Mouse (Mus musculus) forebrain, embryonic 15.5 days (tissue): ENCODE measurements at regions not wholly inside any gene's neighbourhood (a gene's known extent, or its start where the extent isn't known, plus 50 kb on each side); places are given as distances from the start of the nearest gene placed in this dataset.

Experiments
- ATAC-seq: fragments of 200-750 bp; cut with Nextera tagmentation; replicated peaks from 2 replicates; pipeline ENCODE4 v1.8.0; 2017; ENCODE audit warnings: mild to moderate bottlenecking, moderate TSS enrichment, moderate library complexity
- H3K27ac ChIP-seq: fragments of 300-500 bp; sonication (generic); replicated peaks from 2 replicates; pipeline ENCODE4 v1.5.1; 2015; ENCODE audit warnings: mild to moderate bottlenecking, inconsistent platforms
- H3K27me3 ChIP-seq: fragments of 300-500 bp; sonication (generic); 2 replicates; pipeline ENCODE4 v1.6.1; 2015; ENCODE audit warnings: inconsistent platforms
- H3K36me3 ChIP-seq: fragments of 300-500 bp; sonication (generic); 2 replicates; pipeline ENCODE4 v1.6.1; 2015; ENCODE audit warnings: mild to moderate bottlenecking, inconsistent platforms
- H3K4me1 ChIP-seq: fragments of 300-500 bp; sonication (generic); 2 replicates; pipeline ENCODE4 v1.6.1; 2015; ENCODE audit warnings: inconsistent platforms
- H3K4me2 ChIP-seq: fragments of 300-500 bp; sonication (generic); replicated peaks from 2 replicates; pipeline ENCODE4 v1.6.1; 2015; ENCODE audit warnings: mild to moderate bottlenecking, inconsistent platforms
- H3K4me3 ChIP-seq: fragments of 300-500 bp; sonication (generic); 2 replicates; pipeline ENCODE4 v1.5.1; 2015; ENCODE audit warnings: mild to moderate bottlenecking, inconsistent platforms
- H3K9ac ChIP-seq: fragments of 300-500 bp; sonication (generic); replicated peaks from 2 replicates; pipeline ENCODE4 v1.6.1; 2015; ENCODE audit warnings: mild to moderate bottlenecking, inconsistent platforms
- H3K9me3 ChIP-seq: fragments of 300-500 bp; sonication (generic); 2 replicates; pipeline ENCODE4 v1.6.1; 2016; ENCODE audit warnings: inconsistent platforms
- WGBS: fragments of 180-500 bp; shearing (Covaris S2); methylation state at CpG from one replicate; pipeline ENCODE4 v1.1.7; 2015; ENCODE audit warnings: mixed read lengths; 5-methylcytosine and 5-hydroxymethylcytosine counted together

DNA sequence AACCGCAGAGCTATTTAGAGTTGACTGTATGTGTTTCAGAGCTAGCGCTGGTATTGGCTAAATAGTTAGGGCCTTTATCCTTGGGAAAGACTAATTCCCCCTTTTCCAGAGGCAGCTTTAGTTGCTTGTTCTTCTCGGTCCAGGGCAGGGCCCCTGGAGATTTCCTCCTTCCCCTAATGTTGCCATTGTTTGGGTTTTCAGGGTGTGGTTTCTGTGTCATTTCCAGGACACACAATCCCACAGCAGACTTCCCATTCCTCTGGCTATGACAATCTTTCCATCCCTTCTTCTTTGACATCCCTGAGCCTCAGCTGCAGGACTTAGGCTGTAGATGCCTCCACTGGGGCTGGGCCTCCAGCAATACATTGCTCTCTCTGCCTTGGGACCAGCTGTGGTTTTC, 87.2 kb upstream of the Arhgap24 start:
- Histone ChIP-seq H3K4me3 (no peak overlapping the region), H3K4me2 (no peak overlapping the region), H3K27ac (no peak overlapping the region), H3K4me1 (no peaks in the 10 kb centered on the region), H3K36me3 (no peaks in the 10 kb centered on the region), H3K27me3 (no peaks in the 10 kb centered on the region), H3K9ac (no peak overlapping the region), H3K9me3 (no peaks in the 10 kb centered on the region)
- WGBS, result 84% methylated on average over 3 of the region's 3 CpGs
- ATAC-seq, result no peak

- H3K4me2 ChIP-seq, result no peak overlapping the region
- no peak overlapping the region for H3K4me3 ChIP-seq
- H3K9ac ChIP-seq, result no peak overlapping the region
- 36% methylated on average over 11 of the region's 11 CpGs for WGBS
- ATAC-seq, result no peak
- no peaks in the 10 kb centered on the region for H3K36me3 ChIP-seq
- no peaks in the 10 kb centered on the region for H3K27me3 ChIP-seq
- H3K27ac ChIP-seq, result no peak overlapping the region
- H3K4me1 ChIP-seq, result no peaks in the 10 kb centered on the region
- H3K9me3 ChIP-seq, result no peaks in the 10 kb centered on the region
Observed at GRCm38 (mm10) chr5:102395608-102396146, 85.5 kb upstream of the Arhgap24 start.

DNA sequence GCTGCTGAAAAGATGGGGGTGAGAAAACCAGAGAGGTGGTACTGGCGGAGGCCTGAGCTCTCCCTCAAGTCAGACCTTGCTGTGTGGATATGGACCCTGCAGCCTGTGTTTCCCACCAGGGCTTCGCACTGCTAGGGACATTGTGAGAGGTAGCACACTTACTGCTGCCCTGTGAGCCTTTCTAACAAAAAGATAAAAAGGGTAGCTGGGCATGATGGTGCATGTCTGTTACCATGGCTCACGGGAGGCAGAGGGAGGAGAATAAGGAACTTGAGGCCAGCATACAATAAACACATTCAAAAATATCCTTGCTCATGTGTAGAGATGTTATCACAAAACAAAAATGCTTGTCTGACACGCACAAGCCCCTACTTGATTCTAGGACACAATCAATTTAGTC, 82.2 kb upstream of the Arhgap24 start:
- no peaks in the 10 kb centered on the region for H3K36me3 ChIP-seq
- no peak for ATAC-seq
- no peak overlapping the region for H3K27ac ChIP-seq
- no peak overlapping the region for H3K9ac ChIP-seq
- no peaks in the 10 kb centered on the region for H3K9me3 ChIP-seq
- no peaks in the 10 kb centered on the region for H3K4me1 ChIP-seq
- 78% methylated on average over 4 of the region's 4 CpGs for WGBS
- no peak overlapping the region for H3K4me3 ChIP-seq
- no peaks in the 10 kb centered on the region for H3K27me3 ChIP-seq
- H3K4me2 ChIP-seq, result no peak overlapping the region

DNA sequence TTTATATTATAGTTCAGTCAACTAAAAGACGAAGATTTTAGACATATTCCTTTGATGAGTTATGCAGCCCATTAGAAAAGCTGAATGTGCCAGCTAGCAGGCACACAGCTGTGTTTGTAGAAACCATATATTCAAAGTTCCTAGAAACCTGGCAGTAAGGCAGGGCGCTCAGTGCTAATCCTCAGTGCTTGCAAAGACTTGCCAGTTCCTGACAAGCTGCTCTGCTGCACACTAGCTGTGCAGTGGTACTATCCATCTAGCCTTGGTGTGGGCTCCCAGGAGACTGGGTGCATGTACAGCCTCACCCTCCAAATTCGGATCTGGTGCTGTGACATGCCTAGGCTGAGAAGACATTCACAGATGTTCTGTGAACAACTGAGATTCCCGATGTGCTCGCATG, 63.5 kb upstream of the Arhgap24 start:
- Histone ChIP-seq H3K27me3 (no peaks in the 10 kb centered on the region), H3K4me1 (no peaks in the 10 kb centered on the region), H3K27ac (no peak overlapping the region), H3K4me3 (no peak overlapping the region), H3K9ac (no peak overlapping the region), H3K36me3 (no peaks in the 10 kb centered on the region), H3K9me3 (no peaks in the 10 kb centered on the region), H3K4me2 (no peak overlapping the region)
- ATAC-seq, result peak; percentile 63; the same call in 1 of the 2 replicates
- WGBS, result 69% methylated on average over 5 of the region's 5 CpGs

GRCm38 (mm10) chr5:102419089-102419488, 62.1 kb upstream of the Arhgap24 start:
- Histone ChIP-seq H3K9ac (no peak overlapping the region), H3K4me3 (no peak overlapping the region), H3K9me3 (no peaks in the 10 kb centered on the region), H3K4me2 (no peak overlapping the region), H3K4me1 (no peaks in the 10 kb centered on the region), H3K27me3 (no peaks in the 10 kb centered on the region), H3K36me3 (no peaks in the 10 kb centered on the region), H3K27ac (no peak overlapping the region)
- WGBS, result 20% methylated on average over 1 of the region's 1 CpGs
- ATAC-seq, result no peak

DNA sequence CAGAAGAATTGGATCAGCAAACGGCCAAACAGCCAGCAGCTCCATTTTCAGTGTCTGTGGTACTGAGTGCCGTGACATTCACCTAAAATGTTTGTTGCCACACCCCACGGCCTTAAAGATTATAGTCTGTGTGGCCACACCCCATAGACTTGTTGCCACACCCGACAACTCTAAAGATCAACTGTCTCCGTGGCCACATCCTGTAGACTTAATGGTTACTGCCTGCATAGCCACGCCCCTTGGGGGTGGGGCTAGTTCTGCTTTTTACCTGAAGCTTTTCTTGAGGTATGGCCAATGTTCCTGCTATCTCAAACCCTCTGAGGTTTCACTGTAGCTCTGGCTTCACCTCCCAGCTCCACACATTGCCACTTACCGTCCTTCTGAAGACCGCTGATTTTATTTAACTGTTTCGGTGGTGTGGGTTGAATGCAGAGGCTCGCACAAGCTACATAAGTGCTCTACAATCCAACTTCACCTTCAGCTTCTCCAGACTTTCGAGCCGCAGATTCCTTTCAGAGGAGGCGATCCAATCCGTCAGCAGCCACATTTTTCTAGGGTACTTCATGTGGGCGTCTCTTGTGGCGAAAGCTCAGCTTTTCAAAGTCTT, 56.5 kb upstream of the Arhgap24 start:
- H3K27me3 ChIP-seq, result no peaks in the 10 kb centered on the region
- H3K4me2 ChIP-seq, result no peak overlapping the region
- no peak overlapping the region for H3K4me3 ChIP-seq
- H3K36me3 ChIP-seq, result no peaks in the 10 kb centered on the region
- no peak overlapping the region for H3K9ac ChIP-seq
- WGBS, result 92% methylated on average over 16 of the region's 16 CpGs
- no peak for ATAC-seq
- H3K27ac ChIP-seq, result no peak overlapping the region
- no peaks in the 10 kb centered on the region for H3K4me1 ChIP-seq
- no peaks in the 10 kb centered on the region for H3K9me3 ChIP-seq

DNA sequence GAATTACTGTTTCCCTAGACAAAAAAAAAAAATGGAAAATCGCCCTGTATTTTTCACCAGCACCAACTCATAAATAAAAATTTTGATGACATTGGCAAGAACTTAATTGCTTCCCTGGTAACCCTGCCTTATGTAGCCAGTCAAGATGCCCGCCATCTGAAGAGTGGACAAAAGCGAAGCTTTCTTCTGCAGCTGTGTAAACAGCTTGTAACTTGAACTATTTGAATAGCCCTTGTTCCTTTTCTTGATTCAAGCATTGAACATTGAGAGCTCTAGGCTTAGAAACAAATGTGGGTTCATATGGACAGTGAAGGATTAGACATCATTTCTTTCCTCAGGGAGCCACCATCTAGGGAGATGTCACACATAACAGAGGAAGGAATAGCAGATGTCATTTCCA, 52.9 kb upstream of the Arhgap24 start:
- H3K4me1 ChIP-seq, result no peaks in the 10 kb centered on the region
- no peaks in the 10 kb centered on the region for H3K27me3 ChIP-seq
- no peak overlapping the region for H3K27ac ChIP-seq
- no peak for ATAC-seq
- no peak overlapping the region for H3K9ac ChIP-seq
- H3K36me3 ChIP-seq, result no peaks in the 10 kb centered on the region
- WGBS, result 83% methylated on average over 3 of the region's 3 CpGs
- no peaks in the 10 kb centered on the region for H3K9me3 ChIP-seq
- no peak overlapping the region for H3K4me3 ChIP-seq
- no peak overlapping the region for H3K4me2 ChIP-seq
